Comparison of ENCODE assay signal across 31 mouse cellular contexts in the genomic region with DNA sequence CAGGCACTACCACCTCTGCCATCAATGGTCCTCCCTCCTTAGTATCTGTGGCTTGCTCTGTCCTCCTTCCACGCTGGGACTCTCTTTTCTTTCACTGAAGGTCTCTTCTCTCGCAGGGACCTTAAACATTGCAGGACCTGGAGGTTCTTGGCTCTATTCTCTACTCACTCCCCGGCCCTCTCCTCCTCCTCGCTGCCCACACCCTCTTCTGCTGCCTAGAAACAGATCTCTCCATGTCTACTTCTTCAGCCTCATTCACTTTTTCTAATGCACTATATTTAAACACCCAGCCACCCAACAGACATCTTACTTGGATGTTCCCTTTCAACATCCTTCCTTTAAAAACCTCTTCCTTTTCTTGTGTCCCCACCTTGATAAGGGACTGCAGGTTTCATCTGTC.
DNase-seq lines count a peak whose midpoint lies in the region; ATAC-seq and TF ChIP-seq lines count a peak whose summit lies in the region.
"Had no signal": no experiment of that assay in that cellular context is flagged by ENCODE, and none has a peak within 500 bp of the region (broad histone marks: within the 10 kb centered on the region; RNA-seq: fewer than 3 reads in every experiment).

No protein-coding gene starts in this region.

- ATAC-seq in heart, embryonic 11.5 days (replicated peaks; ENCODE audit: insufficient number of reproducible peaks, low FRiP score, low TSS enrichment): no peak
- no peak for ATAC-seq in heart, embryonic 16.5 days (replicated peaks; ENCODE audit: extremely low read depth, insufficient read depth, low FRiP score)
- ATAC-seq in liver, postnatal 0 days: no peak
- ATAC-seq: forebrain, embryonic 14.5 days; hindbrain, embryonic 16.5 days; lung, postnatal 0 days had no signal

- TF ChIP-seq EP300 in liver, postnatal 0 days (IDR thresholded peaks at IDR 0.05; ENCODE audit: low read depth): no peak

- intact Hi-C loops in heart, postnatal 25 days (cut with DNase I): no loop called here
- intact Hi-C loops in heart, postnatal 14 days (cut with DNase I): no loop called here

- no peaks in the 10 kb centered on the region for H3K9me3 ChIP-seq in heart, embryonic 11.5 days (replicated peaks; ENCODE audit: control insufficient read depth, low read length)
- no peaks in the 10 kb centered on the region for H3K9me3 ChIP-seq in heart, embryonic 16.5 days (replicated peaks; ENCODE audit: control insufficient read depth, low read length)
- H3K9me3 ChIP-seq in liver, postnatal 0 days (ENCODE audit: low read length): no peaks in the 10 kb centered on the region
- H3K9me3 ChIP-seq: embryonic facial prominence, embryonic 12.5 days; kidney, embryonic 15.5 days; limb, embryonic 12.5 days; megakaryocyte, embryonic 14.5 days; midbrain, embryonic 12.5 days; neural tube, embryonic 12.5 days had no signal

- H3K27me3 ChIP-seq in heart, embryonic 11.5 days (ENCODE audit: control insufficient read depth, insufficient read depth, low read length): peaks cover 11% of the 10 kb centered on the region; the same call in 1 of the 2 replicates
- H3K27me3 ChIP-seq in heart, embryonic 16.5 days (ENCODE audit: control insufficient read depth, insufficient read depth, low read length): 0 out of 2 replicates have a peak, but pooled peaks cover 7% of the 10 kb centered on the region
- peaks cover 5% of the 10 kb centered on the region; the same call in 1 of the 2 replicates for H3K27me3 ChIP-seq in liver, postnatal 0 days (ENCODE audit: insufficient read depth, low read length)
- H3K27me3 ChIP-seq: embryonic facial prominence, embryonic 12.5 days; midbrain, embryonic 12.5 days; neural tube, embryonic 12.5 days had no signal

- H3K4me3 ChIP-seq in heart, embryonic 11.5 days (ENCODE audit: low read depth, low read length): no peak overlapping the region
- H3K4me3 ChIP-seq in heart, embryonic 16.5 days (ENCODE audit: low read length): no peak overlapping the region
- H3K4me3 ChIP-seq in liver, postnatal 0 days (ENCODE audit: low read depth, low read length): no peak overlapping the region
- H3K4me3 ChIP-seq: embryonic facial prominence, embryonic 12.5 days; gastrocnemius, adult 2 months; kidney, embryonic 15.5 days; limb, embryonic 12.5 days; megakaryocyte, embryonic 14.5 days; midbrain, embryonic 12.5 days; myocyte; neural tube, embryonic 12.5 days had no signal

- WGBS in heart, embryonic 11.5 days (ENCODE audit: insufficient replicate concordance): 61% methylated on average over 4 of the region's 4 CpGs
- WGBS in heart, embryonic 16.5 days: 46% methylated on average over 4 of the region's 4 CpGs
- 42% methylated on average over 4 of the region's 4 CpGs for WGBS in liver, postnatal 0 days (ENCODE audit: insufficient replicate concordance)

- peaks cover 25% of the 10 kb centered on the region for H3K4me1 ChIP-seq in heart, embryonic 11.5 days (ENCODE audit: control insufficient read depth, insufficient read depth, low read length)
- H3K4me1 ChIP-seq in heart, embryonic 16.5 days (ENCODE audit: control insufficient read depth, insufficient read depth, low read length): peaks cover 13% of the 10 kb centered on the region
- H3K4me1 ChIP-seq in liver, postnatal 0 days (ENCODE audit: insufficient read depth): peaks cover 22% of the 10 kb centered on the region

- no peak overlapping the region for H3K9ac ChIP-seq in heart, embryonic 11.5 days (ENCODE audit: low read depth, low read length)
- H3K9ac ChIP-seq in heart, embryonic 16.5 days (ENCODE audit: low read length): no peak overlapping the region
- H3K9ac ChIP-seq in liver, postnatal 0 days (replicated peaks): no peak overlapping the region
- H3K9ac ChIP-seq: embryonic facial prominence, embryonic 12.5 days; kidney, embryonic 15.5 days; limb, embryonic 12.5 days; midbrain, embryonic 12.5 days; neural tube, embryonic 12.5 days had no signal

- no peaks in the 10 kb centered on the region for H3K36me3 ChIP-seq in heart, embryonic 11.5 days (ENCODE audit: control insufficient read depth, insufficient read depth, low read length)
- no peaks in the 10 kb centered on the region for H3K36me3 ChIP-seq in heart, embryonic 16.5 days (ENCODE audit: control insufficient read depth, insufficient read depth)
- H3K36me3 ChIP-seq in liver, postnatal 0 days (replicated peaks; ENCODE audit: insufficient read depth, low read length): no peaks in the 10 kb centered on the region
- H3K36me3 ChIP-seq: embryonic facial prominence, embryonic 12.5 days; kidney, embryonic 15.5 days; limb, embryonic 12.5 days; midbrain, embryonic 12.5 days; neural tube, embryonic 12.5 days had no signal

- no peak for TF ChIP-seq CTCF in liver, postnatal 0 days (IDR thresholded peaks at IDR 0.05; ENCODE audit: low read depth)

- 0 out of 2 replicates have a peak overlapping the region, but pooled peaks have one; percentile 35 for H3K27ac ChIP-seq in heart, embryonic 11.5 days (ENCODE audit: low read depth, low read length)
- no peak overlapping the region for H3K27ac ChIP-seq in heart, embryonic 16.5 days (ENCODE audit: low read length)
- H3K27ac ChIP-seq in liver, postnatal 0 days (ENCODE audit: low read depth): no peak overlapping the region
- H3K27ac ChIP-seq: embryonic facial prominence, embryonic 12.5 days; gastrocnemius, adult 2 months; kidney, embryonic 15.5 days; limb, embryonic 12.5 days; midbrain, embryonic 12.5 days; neural tube, embryonic 12.5 days had no signal

- DNase-seq in heart, postnatal 25 days (ENCODE audit: low spot score): no peak
- DNase-seq in heart, postnatal 14 days: no peak
- peak; percentile 17 to 45 for DNase-seq in right cerebral cortex, adult 2 months (ENCODE audit: low spot score in 2 of 2)
- no peak for DNase-seq in right cerebral cortex, postnatal 4 days
- no peak for DNase-seq in liver, postnatal 0 days
- no peak for DNase-seq in testis, postnatal 14 days (ENCODE audit: low spot score)
- DNase-seq: adrenal gland, postnatal 14 days; cerebellum, adult 11 months; cerebellum, adult 9-10 months; embryo, embryonic 11 days; gastrocnemius, adult 2 months; gastrocnemius, postnatal 36 days; kidney, adult 18-20 months; kidney, postnatal 25 days; lung, adult 18-20 months; lung, postnatal 4 days; right cerebral cortex, postnatal 25 days; spleen, adult 18-20 months; thymus, adult 18-20 months had no signal

- peak overlapping the region; percentile 53 for H3K4me2 ChIP-seq in heart, embryonic 11.5 days
- H3K4me2 ChIP-seq in heart, embryonic 16.5 days (ENCODE audit: low read depth, low read length): peak overlapping the region; percentile 18
- peak overlapping the region; percentile 51 for H3K4me2 ChIP-seq in liver, postnatal 0 days (ENCODE audit: low read depth, low read length)
- H3K4me2 ChIP-seq: embryonic facial prominence, embryonic 12.5 days; kidney, embryonic 15.5 days; limb, embryonic 12.5 days; midbrain, embryonic 12.5 days; neural tube, embryonic 12.5 days had no signal

Comparison
In these comparisons a context has a peak if more than half of its experiments do, and no peak if none do; other contexts are left out.
1. DNase-seq: peak in right cerebral cortex, adult 2 months (2 of 2); none in heart, postnatal 25 days (single experiment), heart, postnatal 14 days (0 of 2), right cerebral cortex, postnatal 4 days (single experiment), liver, postnatal 0 days (single experiment) and testis, postnatal 14 days (single experiment).
2. Peak in every context shown above with its lines, with median percentiles within 50 percentile points of each other: H3K4me2 ChIP-seq.